Mouse (Mus musculus) kidney, adult 11 months (tissue): ENCODE data around the gene Tk2.
"Not testable (repeated sequence)": the region's sequence is repeated elsewhere in the genome, so short reads cannot be mapped to it uniquely, and the experiment has no call there.

Experiments used
- DNase-seq: peaks from one replicate; pipeline ENCODE4 v3.0.0; 2022

Tk2 gene

GRCm38 (mm10) chr8:104248276-104248675 is at the start of gene Tk2:
Tk2 (minus strand) TSS chr8:104248558.
- peak; percentile 64 for DNase-seq

GRCm38 (mm10) chr8:104294396-104294795 is 46.0 kb upstream of the Tk2 start:
- DNase-seq = peak; percentile 18

- DNase-seq = not testable (repeated sequence)
Measured at GRCm38 (mm10) chr8:104293081-104293480, 44.7 kb upstream of the Tk2 start, which contains the start of gene Cmtm2a. Cmtm2a (minus strand) TSS chr8:104293181.

GRCm38 (mm10) chr8:104268937-104269440 is 20.6 kb upstream of the Tk2 start:
- DNase-seq = no peak

- no peak for DNase-seq
Measured at GRCm38 (mm10) chr8:104268368-104268767, 20.0 kb upstream of the Tk2 start.

GRCm38 (mm10) chr8:104264271-104264935 is 16.0 kb upstream of the Tk2 start:
- not testable (repeated sequence) for DNase-seq

- not testable (repeated sequence) for DNase-seq
Measured at GRCm38 (mm10) chr8:104261802-104262201, 13.4 kb upstream of the Tk2 start.

- no peak for DNase-seq
Measured at GRCm38 (mm10) chr8:104253016-104253415, 4.7 kb upstream of the Tk2 start.

GRCm38 (mm10) chr8:104251461-104251860 is 3.1 kb upstream of the Tk2 start:
- DNase-seq = no peak

GRCm38 (mm10) chr8:104250439-104251367 is 2.3 kb upstream of the Tk2 start, which contains the start of gene Cklf:
Cklf (plus strand) TSS chr8:104250861.
- DNase-seq = peak; percentile 89

GRCm38 (mm10) chr8:104249442-104249996 is 1.2 kb upstream of the Tk2 start:
- DNase-seq = no peak

GRCm38 (mm10) chr8:104247908-104248275 is 466 bp downstream of the Tk2 start:
- peak; percentile 31 for DNase-seq

GRCm38 (mm10) chr8:104247054-104247907 is 1.1 kb downstream of the Tk2 start:
- DNase-seq = peak; percentile 30

- DNase-seq = no peak
Measured at GRCm38 (mm10) chr8:104246621-104247020, 1.7 kb downstream of the Tk2 start.

GRCm38 (mm10) chr8:104242038-104242644 is 6.2 kb downstream of the Tk2 start:
- DNase-seq = no peak

GRCm38 (mm10) chr8:104239418-104239861 is 8.9 kb downstream of the Tk2 start:
- no peak for DNase-seq

- no peak for DNase-seq
Measured at GRCm38 (mm10) chr8:104234573-104234972, 13.8 kb downstream of the Tk2 start.

GRCm38 (mm10) chr8:104232919-104233318 is 15.4 kb downstream of the Tk2 start:
- DNase-seq = no peak

- DNase-seq = no peak
Measured at GRCm38 (mm10) chr8:104232039-104232438, 16.3 kb downstream of the Tk2 start.

- no peak for DNase-seq
Measured at GRCm38 (mm10) chr8:104230377-104230776, 18.0 kb downstream of the Tk2 start.

GRCm38 (mm10) chr8:104227048-104227447 is 21.3 kb downstream of the Tk2 start:
- no peak for DNase-seq

GRCm38 (mm10) chr8:104219806-104220205 is 28.6 kb downstream of the Tk2 start:
- DNase-seq = peak; percentile 33
